Mouse (Mus musculus): Measurements from ENCODE around the gene Zfp853. TPM values are rescaled to one million over a fixed set of nuclear protein-coding genes. Genes with fewer than 3 reads are reported as not detected.

The Zfp853 gene
- polyA plus RNA-seq, 2 experiments = 0.10 TPM; not detected in 1

- no peaks in the 10 kb centered on the region for H3K9me3 ChIP-seq (ENCODE audit: control insufficient read depth, low read length)
- H3K4me2 ChIP-seq (ENCODE audit: low read depth) = no peak overlapping the region
- ATAC-seq (ENCODE audit: insufficient read depth) (no peak), DNase-seq (ENCODE audit: low read depth in 3 of 3, low spot score in 3 of 3) (no peak)
- no peak overlapping the region for H3K27ac ChIP-seq
- H3K4me1 ChIP-seq (replicated peaks; ENCODE audit: control insufficient read depth in 2 of 2, insufficient read depth in 2 of 2, low read length in 1 of 2) = no peaks in the 10 kb centered on the region
- H3K27me3 ChIP-seq (ENCODE audit: control insufficient read depth, insufficient read depth, low read length) = peaks cover 58% of the 10 kb centered on the region
- WGBS (ENCODE audit: insufficient replicate concordance) = 9% methylated on average over 24 of the region's 24 CpGs
- no peak overlapping the region for H3K4me3 ChIP-seq (ENCODE audit: insufficient read depth in 1 of 2, low read depth in 2 of 2, low read length in 2 of 2)
- no peaks in the 10 kb centered on the region for H3K36me3 ChIP-seq (replicated peaks; ENCODE audit: control insufficient read depth, insufficient read depth, low read depth)
- H3K9ac ChIP-seq (replicated peaks) = no peak overlapping the region
- TF ChIP-seq CTCF (IDR thresholded peaks at IDR 0.05; ENCODE audit: low read depth) = no peak
- no peak for TF ChIP-seq EP300 (IDR thresholded peaks at IDR 0.05; ENCODE audit: low read depth)
These were observed 38.3 kb downstream of the Zfp853 start for GRCm38 (mm10) chr5:143255131-143255519.

DNA sequence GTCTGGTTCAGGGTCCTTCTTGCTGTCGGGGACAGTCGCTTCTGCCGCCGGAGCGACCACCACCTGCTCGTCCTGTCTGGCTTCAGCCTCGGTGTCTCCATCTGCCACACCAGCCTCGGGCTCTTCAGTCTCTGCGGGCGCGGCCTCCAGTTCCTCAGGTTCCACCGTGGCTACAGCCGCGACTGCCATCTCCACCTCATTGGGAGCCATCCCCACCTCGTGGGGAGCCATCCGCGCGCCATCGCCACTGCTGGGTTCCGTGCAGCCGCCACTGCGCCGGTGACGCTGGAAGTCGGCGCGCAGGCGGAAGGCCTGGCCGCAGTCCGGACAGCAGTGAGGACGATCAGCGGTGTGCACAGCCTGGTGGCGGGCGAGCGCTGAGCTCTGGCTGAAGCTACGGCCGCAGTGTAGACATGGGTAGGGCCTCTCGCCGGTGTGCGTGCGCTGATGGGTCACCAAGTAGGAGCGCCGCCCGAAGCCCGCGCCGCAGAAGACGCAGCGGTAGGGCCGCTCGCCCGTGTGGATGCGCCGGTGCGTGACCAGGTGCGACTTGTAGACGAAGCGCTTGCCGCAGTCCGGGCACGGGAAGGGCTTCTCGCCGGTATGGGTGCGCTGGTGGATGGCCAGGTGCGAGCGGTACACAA, 38.8 kb downstream of the Zfp853 start:
- Histone ChIP-seq H3K4me2 (ENCODE audit: low read depth) (no peak overlapping the region), H3K4me1 (replicated peaks; ENCODE audit: control insufficient read depth in 2 of 2, insufficient read depth in 2 of 2, low read length in 1 of 2) (no peaks in the 10 kb centered on the region), H3K36me3 (replicated peaks; ENCODE audit: control insufficient read depth, insufficient read depth, low read depth) (no peaks in the 10 kb centered on the region), H3K27me3 (ENCODE audit: control insufficient read depth, insufficient read depth, low read length) (peaks cover 58% of the 10 kb centered on the region), H3K4me3 (ENCODE audit: insufficient read depth in 1 of 2, low read depth in 2 of 2, low read length in 2 of 2) (no peak overlapping the region), H3K27ac (no peak overlapping the region), H3K9ac (replicated peaks) (no peak overlapping the region), H3K9me3 (ENCODE audit: control insufficient read depth, low read length) (no peaks in the 10 kb centered on the region)
- WGBS (ENCODE audit: insufficient replicate concordance) = 10% methylated on average over 66 of the region's 66 CpGs
- DNase-seq (ENCODE audit: low read depth in 3 of 3, low spot score in 3 of 3) (no peak), ATAC-seq (ENCODE audit: insufficient read depth) (no peak)
- TF ChIP-seq CTCF (IDR thresholded peaks at IDR 0.05; ENCODE audit: low read depth) (no peak), EP300 (IDR thresholded peaks at IDR 0.05; ENCODE audit: low read depth) (no peak)

GRCm38 (mm10) chr5:143253881-143254486, 39.4 kb downstream of the Zfp853 start:
- H3K9ac ChIP-seq (replicated peaks) = no peak overlapping the region
- H3K9me3 ChIP-seq (ENCODE audit: control insufficient read depth, low read length) = no peaks in the 10 kb centered on the region
- H3K4me3 ChIP-seq (ENCODE audit: insufficient read depth in 1 of 2, low read depth in 2 of 2, low read length in 2 of 2) = peak overlapping the region; percentile 3 to 31; a peak in 2 of 4 replicates
- WGBS (ENCODE audit: insufficient replicate concordance) = 10% methylated on average over 81 of the region's 81 CpGs
- peak overlapping the region; percentile 38 for H3K4me2 ChIP-seq (ENCODE audit: low read depth)
- TF ChIP-seq CTCF (IDR thresholded peaks at IDR 0.05; ENCODE audit: low read depth) (no peak), EP300 (IDR thresholded peaks at IDR 0.05; ENCODE audit: low read depth) (no peak)
- H3K4me1 ChIP-seq (replicated peaks; ENCODE audit: control insufficient read depth in 2 of 2, insufficient read depth in 2 of 2, low read length in 1 of 2) = no peaks in the 10 kb centered on the region
- H3K27me3 ChIP-seq (ENCODE audit: control insufficient read depth, insufficient read depth, low read length) = peaks cover 58% of the 10 kb centered on the region
- DNase-seq (ENCODE audit: low read depth in 3 of 3, low spot score in 3 of 3) (no peak), ATAC-seq (ENCODE audit: insufficient read depth) (no peak)
- H3K36me3 ChIP-seq (replicated peaks; ENCODE audit: control insufficient read depth, insufficient read depth, low read depth) = no peaks in the 10 kb centered on the region
- H3K27ac ChIP-seq = no peak overlapping the region

DNA sequence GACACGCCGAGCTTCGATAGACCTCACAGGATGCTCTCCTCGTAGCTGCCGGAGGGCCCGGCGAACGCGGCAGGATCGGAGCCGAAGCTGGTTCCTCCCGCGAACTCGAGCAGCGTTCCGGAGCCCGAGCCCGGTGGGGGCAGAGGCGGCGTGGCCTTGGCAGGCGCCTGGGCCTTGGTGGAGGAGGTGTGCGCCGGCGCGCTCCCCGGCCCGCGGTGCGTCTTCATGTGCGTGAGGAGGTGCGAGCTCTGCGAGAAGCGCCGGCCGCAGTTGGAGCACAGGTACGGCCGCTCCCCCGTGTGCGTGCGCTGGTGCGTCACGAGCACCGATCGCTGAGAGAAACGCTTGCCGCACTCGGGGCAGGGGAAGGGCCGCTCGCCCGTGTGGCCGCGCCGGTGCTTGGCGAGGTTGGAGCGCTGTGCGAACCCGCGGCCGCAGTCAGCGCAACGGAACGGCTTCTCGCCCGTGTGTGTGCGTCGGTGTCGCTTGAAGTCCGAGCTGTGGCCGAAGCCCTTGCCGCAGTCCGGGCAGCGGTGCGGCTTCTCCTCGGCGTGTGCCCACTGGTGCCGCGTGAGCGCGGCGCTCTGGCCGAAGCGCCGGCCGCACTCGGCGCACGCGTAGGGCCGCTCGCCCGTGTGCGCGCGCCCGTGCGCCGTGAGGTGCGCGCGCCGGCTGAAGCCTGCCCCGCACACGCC, 40.1 kb downstream of the Zfp853 start:
- H3K27me3 ChIP-seq (ENCODE audit: control insufficient read depth, insufficient read depth, low read length) = peaks cover 58% of the 10 kb centered on the region
- peak overlapping the region; percentile 38 for H3K4me2 ChIP-seq (ENCODE audit: low read depth)
- no peaks in the 10 kb centered on the region for H3K9me3 ChIP-seq (ENCODE audit: control insufficient read depth, low read length)
- ATAC-seq (ENCODE audit: insufficient read depth) (no peak), DNase-seq (ENCODE audit: low read depth in 3 of 3, low spot score in 3 of 3) (no peak)
- H3K27ac ChIP-seq = no peak overlapping the region
- H3K9ac ChIP-seq (replicated peaks) = no peak overlapping the region
- TF ChIP-seq EP300 (IDR thresholded peaks at IDR 0.05; ENCODE audit: low read depth) (no peak), CTCF (IDR thresholded peaks at IDR 0.05; ENCODE audit: low read depth) (no peak)
- no peaks in the 10 kb centered on the region for H3K4me1 ChIP-seq (replicated peaks; ENCODE audit: control insufficient read depth in 2 of 2, insufficient read depth in 2 of 2, low read length in 1 of 2)
- WGBS (ENCODE audit: insufficient replicate concordance) = 9% methylated on average over 81 of the region's 103 CpGs
- H3K4me3 ChIP-seq (ENCODE audit: insufficient read depth in 1 of 2, low read depth in 2 of 2, low read length in 2 of 2) = peak overlapping the region; percentile 3 to 31; a peak in 2 of 4 replicates
- H3K36me3 ChIP-seq (replicated peaks; ENCODE audit: control insufficient read depth, insufficient read depth, low read depth) = no peaks in the 10 kb centered on the region

DNA sequence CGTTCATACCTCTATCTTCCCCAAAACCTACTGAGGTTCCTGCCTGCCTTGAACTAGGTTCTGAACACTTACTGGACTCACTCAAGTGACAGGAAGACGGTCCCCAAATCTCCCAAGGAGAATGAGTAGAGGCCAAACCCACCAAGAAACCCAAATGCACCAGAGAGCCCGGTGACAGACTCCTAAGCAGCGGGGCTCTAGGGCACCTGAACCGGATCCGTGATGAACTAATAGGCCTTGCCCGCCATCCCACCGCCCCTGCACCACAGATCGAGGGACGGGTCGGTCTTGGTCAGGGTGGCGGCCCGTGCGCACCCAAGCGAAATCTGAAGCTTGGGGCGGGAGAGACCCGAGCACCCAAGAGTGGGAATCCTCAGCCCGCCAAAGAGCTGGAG, 40.6 kb downstream of the Zfp853 start:
- no peak for TF ChIP-seq EP300 (IDR thresholded peaks at IDR 0.05; ENCODE audit: low read depth)
- no peak for TF ChIP-seq CTCF (IDR thresholded peaks at IDR 0.05; ENCODE audit: low read depth)
- Histone ChIP-seq H3K36me3 (replicated peaks; ENCODE audit: control insufficient read depth, insufficient read depth, low read depth) (no peaks in the 10 kb centered on the region), H3K27me3 (ENCODE audit: control insufficient read depth, insufficient read depth, low read length) (peaks cover 58% of the 10 kb centered on the region), H3K9me3 (ENCODE audit: control insufficient read depth, low read length) (no peaks in the 10 kb centered on the region), H3K4me2 (ENCODE audit: low read depth) (no peak overlapping the region), H3K4me3 (ENCODE audit: insufficient read depth in 1 of 2, low read depth in 2 of 2, low read length in 2 of 2) (no peak overlapping the region), H3K9ac (replicated peaks) (no peak overlapping the region), H3K4me1 (replicated peaks; ENCODE audit: control insufficient read depth in 2 of 2, insufficient read depth in 2 of 2, low read length in 1 of 2) (no peaks in the 10 kb centered on the region), H3K27ac (no peak overlapping the region)
- DNase-seq (ENCODE audit: low read depth in 3 of 3, low spot score in 3 of 3) = no peak
- no peak for ATAC-seq (ENCODE audit: insufficient read depth)
- 12% methylated on average over 18 of the region's 18 CpGs for WGBS (ENCODE audit: insufficient replicate concordance)
